Comparison of ENCODE assay signal across 31 mouse cellular contexts in the genomic region with DNA sequence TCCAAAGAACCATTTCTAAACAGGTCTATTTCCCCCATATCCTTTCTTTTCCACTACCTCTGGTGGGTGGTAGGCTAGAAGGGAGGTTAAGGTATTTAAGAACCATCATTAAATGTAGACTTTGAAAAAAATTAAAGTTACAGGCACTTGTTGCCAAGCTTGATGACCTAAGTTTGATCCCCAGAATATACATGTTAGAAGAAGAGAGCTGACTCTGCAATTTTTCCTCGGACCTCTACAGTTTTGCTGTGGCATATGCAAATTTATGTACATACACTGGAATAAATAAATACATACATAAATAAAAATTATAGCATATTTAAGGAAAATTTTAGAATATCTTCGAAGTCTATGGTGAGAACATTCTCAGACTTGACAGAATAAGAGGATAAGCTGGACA.
"Had no signal": no experiment of that assay in that cellular context is flagged by ENCODE, and none has a peak within 500 bp of the region (broad histone marks: within the 10 kb centered on the region; RNA-seq: fewer than 3 reads in every experiment).

No protein-coding gene starts in this region.

- H3K4me2 ChIP-seq: limb, embryonic 12.5 days; limb, embryonic 13.5 days; limb, embryonic 15.5 days; liver, embryonic 11.5 days; liver, embryonic 12.5 days; liver, embryonic 13.5 days; liver, embryonic 15.5 days; lung, embryonic 14.5 days; lung, embryonic 15.5 days; midbrain, embryonic 11.5 days; midbrain, embryonic 12.5 days; midbrain, embryonic 13.5 days; midbrain, embryonic 15.5 days had no signal

- H3K27ac ChIP-seq: limb, embryonic 10.5 days; limb, embryonic 12.5 days; limb, embryonic 13.5 days; limb, embryonic 15.5 days; liver, embryonic 12.5 days; liver, embryonic 13.5 days; liver, embryonic 14.5 days; liver, embryonic 15.5 days; lung, embryonic 15.5 days; macrophage; midbrain, embryonic 10.5 days; midbrain, embryonic 12.5 days; midbrain, embryonic 13.5 days; midbrain, embryonic 15.5 days had no signal

- H3K36me3 ChIP-seq: limb, embryonic 10.5 days; limb, embryonic 12.5 days; limb, embryonic 13.5 days; limb, embryonic 15.5 days; liver, embryonic 12.5 days; liver, embryonic 13.5 days; liver, embryonic 15.5 days; lung, embryonic 15.5 days; midbrain, embryonic 10.5 days; midbrain, embryonic 12.5 days; midbrain, embryonic 13.5 days; midbrain, embryonic 15.5 days had no signal

- H3K4me3 ChIP-seq: limb, embryonic 10.5 days; limb, embryonic 12.5 days; limb, embryonic 13.5 days; limb, embryonic 15.5 days; liver, embryonic 12.5 days; liver, embryonic 13.5 days; liver, embryonic 15.5 days; lung, embryonic 15.5 days; megakaryocyte, embryonic 14.5 days; midbrain, embryonic 10.5 days; midbrain, embryonic 12.5 days; midbrain, embryonic 13.5 days; midbrain, embryonic 15.5 days; myocyte had no signal

- ATAC-seq: liver, embryonic 12.5 days; liver, postnatal 0 days; lung, postnatal 0 days; midbrain, embryonic 13.5 days; midbrain, embryonic 15.5 days; midbrain, embryonic 16.5 days had no signal

- H3K4me1 ChIP-seq: limb, embryonic 10.5 days; limb, embryonic 12.5 days; limb, embryonic 13.5 days; limb, embryonic 15.5 days; liver, embryonic 12.5 days; liver, embryonic 13.5 days; liver, embryonic 15.5 days; lung, embryonic 15.5 days; midbrain, embryonic 10.5 days; midbrain, embryonic 12.5 days; midbrain, embryonic 13.5 days; midbrain, embryonic 15.5 days had no signal

- H3K27me3 ChIP-seq: limb, embryonic 12.5 days; limb, embryonic 13.5 days; limb, embryonic 15.5 days; liver, embryonic 12.5 days; liver, embryonic 13.5 days; liver, embryonic 15.5 days; lung, embryonic 15.5 days; megakaryocyte, embryonic 14.5 days; midbrain, embryonic 12.5 days; midbrain, embryonic 13.5 days; midbrain, embryonic 15.5 days had no signal

- H3K9ac ChIP-seq: limb, embryonic 12.5 days; limb, embryonic 13.5 days; limb, embryonic 15.5 days; liver, embryonic 12.5 days; liver, embryonic 13.5 days; liver, embryonic 14.5 days; liver, embryonic 15.5 days; liver, postnatal 0 days; lung, embryonic 14.5 days; lung, embryonic 15.5 days; midbrain, embryonic 12.5 days; midbrain, embryonic 13.5 days; midbrain, embryonic 15.5 days had no signal

- H3K9me3 ChIP-seq: limb, embryonic 10.5 days; limb, embryonic 12.5 days; limb, embryonic 15.5 days; liver, embryonic 12.5 days; liver, embryonic 13.5 days; liver, embryonic 15.5 days; lung, embryonic 15.5 days; midbrain, embryonic 12.5 days; midbrain, embryonic 13.5 days; midbrain, embryonic 15.5 days had no signal

- DNase-seq: left cerebral cortex, postnatal 4 days; liver; liver, embryonic 13.5 days; liver, postnatal 0 days; lung, adult 18-20 months; lung, adult 2 months; lung, embryonic 14.5 days; lung, postnatal 10 days; lung, postnatal 14 days; lung, postnatal 36 days; lung, postnatal 4 days; midbrain, embryonic 14.5 days had no signal
